In the genomic region with DNA sequence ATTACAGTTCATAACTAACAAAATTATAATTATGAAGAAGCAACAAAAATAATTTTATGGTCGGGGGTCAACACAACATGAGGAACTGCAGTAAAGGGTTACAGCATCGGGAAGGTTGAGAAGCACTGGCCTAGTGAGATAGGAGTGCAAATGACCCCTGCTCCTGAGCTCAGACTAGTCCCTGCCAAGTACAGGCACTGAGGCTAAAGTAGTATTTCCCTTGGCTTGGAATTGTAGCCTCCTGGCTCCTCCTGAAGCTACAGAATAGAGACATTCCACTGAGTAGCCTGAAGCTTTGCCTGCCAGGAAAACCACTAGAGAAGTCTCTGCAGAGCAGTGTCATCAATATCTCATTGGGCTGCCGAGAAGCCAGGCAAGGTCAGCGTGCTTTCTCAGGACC, we compare ENCODE assay signal across 22 mouse cellular contexts. TPM values are rescaled to one million over a fixed set of nuclear protein-coding genes. Genes with fewer than 3 reads are reported as not detected.
DNase-seq lines count a peak whose midpoint lies in the region.
"Had no signal": no experiment of that assay in that cellular context is flagged by ENCODE, and none has a peak within 500 bp of the region (broad histone marks: within the 10 kb centered on the region; RNA-seq: fewer than 3 reads in every experiment).

No protein-coding gene starts in this region.

- no peaks in the 10 kb centered on the region for H3K36me3 ChIP-seq in midbrain, embryonic 10.5 days
- H3K36me3 ChIP-seq: embryonic facial prominence, embryonic 13.5 days; hindbrain, embryonic 10.5 days; midbrain, embryonic 12.5 days; neural tube, embryonic 12.5 days had no signal

- no peak overlapping the region for H3K27ac ChIP-seq in midbrain, embryonic 10.5 days (replicated peaks)
- H3K27ac ChIP-seq: embryonic facial prominence, embryonic 13.5 days; hindbrain, embryonic 10.5 days; hindbrain, postnatal 0 days; liver, embryonic 14.5 days; midbrain, embryonic 12.5 days; neural tube, embryonic 12.5 days had no signal

- H3K9me3 ChIP-seq in midbrain, embryonic 10.5 days (replicated peaks), result no peaks in the 10 kb centered on the region
- H3K9me3 ChIP-seq: embryonic facial prominence, embryonic 13.5 days; hindbrain, embryonic 10.5 days; midbrain, embryonic 12.5 days; neural tube, embryonic 12.5 days had no signal

- peaks cover 9% of the 10 kb centered on the region for H3K4me1 ChIP-seq in midbrain, embryonic 10.5 days
- H3K4me1 ChIP-seq: midbrain, embryonic 12.5 days had no signal

- H3K4me3 ChIP-seq in midbrain, embryonic 10.5 days, result no peak overlapping the region
- H3K4me3 ChIP-seq: embryonic facial prominence, embryonic 13.5 days; hindbrain, embryonic 10.5 days; midbrain, embryonic 12.5 days; neural tube, embryonic 12.5 days had no signal

- 86% methylated on average over 4 of the region's 4 CpGs for WGBS in midbrain, embryonic 10.5 days

- peak; percentile 7 for DNase-seq in gastrocnemius, postnatal 10 days
- DNase-seq in gastrocnemius, adult 8-10 months (ENCODE audit: low spot score in 2 of 2), result no peak
- peak; percentile 16 for DNase-seq in NIH3T3 (ENCODE audit: low read depth)
- DNase-seq in kidney, adult 9 months, result peak; percentile 13
- DNase-seq in kidney, postnatal 25 days, result peak; percentile 15 to 42
- DNase-seq in midbrain, embryonic 10.5 days (ENCODE audit: low spot score), result no peak
- no peak for DNase-seq in layer of hippocampus, postnatal 14 days (ENCODE audit: low spot score in 2 of 2)
- no peak for DNase-seq in embryo, embryonic 9.5 days (ENCODE audit: extremely low spot score)
- DNase-seq: B cell, adult 2 months; cerebellum, adult 9-10 months; forebrain, postnatal 0 days; left cerebral cortex, postnatal 4 days; right cerebral cortex, postnatal 4 days; thymus, postnatal 4 days had no signal

- no peaks in the 10 kb centered on the region for H3K27me3 ChIP-seq in midbrain, embryonic 10.5 days (ENCODE audit: low read depth, poor library complexity, severe bottlenecking)
- H3K27me3 ChIP-seq: embryonic facial prominence, embryonic 13.5 days; midbrain, embryonic 12.5 days; neural tube, embryonic 12.5 days had no signal

RNA-seq across cellular contexts. Expression of a gene that starts 53.7 kb away (rescaled TPM):
- 10 to 100 TPM; 17.5 to 23.0 TPM for total RNA-seq in gastrocnemius, postnatal 10 days (2021)
- total RNA-seq in gastrocnemius, adult 8-10 months (2022), result 10 to 100 TPM; 29.7 to 42.4 (median 35.7) TPM
- polyA plus RNA-seq in midbrain, embryonic 10.5 days (2016; fragmentation: Nextera tagmentation; extraction: Ambion mirVana), result 0.37 and 0.50 TPM in 2 replicates
- total RNA-seq in layer of hippocampus, postnatal 14 days (2021), result 1 to 10 TPM; 3.7 to 4.9 TPM
- total RNA-seq: hindbrain, postnatal 0 days had no signal
- polyA plus RNA-seq: heart, embryonic 16.5 days; hindbrain, postnatal 0 days; intestine, postnatal 0 days; liver, embryonic 14.5 days; neural tube, embryonic 12.5 days had no signal

Comparison
In these comparisons a context has a peak if more than half of its experiments do, and no peak if none do; other contexts are left out.
1. DNase-seq: peak in gastrocnemius, postnatal 10 days (single experiment), NIH3T3 (single experiment), kidney, adult 9 months (single experiment) and kidney, postnatal 25 days (2 of 2); none in gastrocnemius, adult 8-10 months (0 of 2), midbrain, embryonic 10.5 days (single experiment), layer of hippocampus, postnatal 14 days (0 of 2) and embryo, embryonic 9.5 days (single experiment).